Mouse (Mus musculus): ENCODE data around the gene Disp3.

GRCm38 (mm10) chr4:148291080-148291479 is 3.3 kb upstream of the Disp3 start:
- no peak for TF ChIP-seq POLR2A (IDR thresholded peaks at IDR 0.05; ENCODE audit: extremely low read depth, insufficient read depth, low read length)
- TF ChIP-seq CTCF (IDR thresholded peaks at IDR 0.05; ENCODE audit: extremely low read depth, insufficient read depth, low read length), result no peak
